Mouse (Mus musculus) spleen, adult 2 months (tissue): ENCODE measurements around the gene Maco1. TPM values are rescaled to one million over a fixed set of nuclear protein-coding genes. Genes with fewer than 3 reads are reported as not detected.
A peak's percentile ranks its signal among the peaks of the same experiment; 100 is the strongest.

Experiments
- DNase-seq, 2 experiments: peaks; one replicate each; pipeline versions ENCODE4 v3.0.0 to v3.0.0-alpha.2; 2012 to 2021; ENCODE audit warnings: low spot score in 2 of 2, low read depth in 1 of 2
- H3K27ac ChIP-seq: fragments of 200-500 bp; 2 replicates; pipeline ENCODE4 v1.5.1; 2012; ENCODE audit warnings: low read length, inconsistent platforms; ENCODE audit not compliant: insufficient read depth
- H3K27me3 ChIP-seq: fragments of 200-500 bp; 2 replicates; pipeline ENCODE4 v1.6.1; 2012; ENCODE audit warnings: mild to moderate bottlenecking, moderate library complexity, low read length, inconsistent platforms; ENCODE audit not compliant: control insufficient read depth, insufficient read depth
- H3K36me3 ChIP-seq: fragments of 200-500 bp; 2 replicates; pipeline ENCODE4 v1.6.1; 2012; ENCODE audit warnings: mild to moderate bottlenecking, low read length, inconsistent platforms; ENCODE audit not compliant: control insufficient read depth, insufficient read depth
- H3K4me1 ChIP-seq: fragments of 200-500 bp; 2 replicates; pipeline ENCODE4 v1.6.1; 2011; ENCODE audit warnings: inconsistent platforms; ENCODE audit not compliant: control insufficient read depth, insufficient read depth, insufficient read length
- H3K4me3 ChIP-seq: fragments of 200-500 bp; 2 replicates; pipeline ENCODE4 v1.5.1; 2011; ENCODE audit warnings: mild to moderate bottlenecking, inconsistent platforms; ENCODE audit not compliant: insufficient read depth, insufficient read length; ENCODE audit errors: extremely low read depth
- CTCF ChIP-seq: fragments of 200-500 bp; IDR thresholded peaks from 2 replicates; pipeline ENCODE4 v1.5.1; 2011; ENCODE audit warnings: mild to moderate bottlenecking, inconsistent platforms; ENCODE audit not compliant: insufficient read depth, insufficient read length, insufficient replicate concordance; ENCODE audit errors: extremely low read depth
- POLR2A ChIP-seq: fragments of 200-500 bp; IDR thresholded peaks from 2 replicates; pipeline ENCODE4 v1.6.1; 2011; ENCODE audit warnings: low read depth, low read length, inconsistent platforms
- WGBS: fragments of 180-500 bp; shearing (Covaris S2); methylation state at CpG from one replicate; pipeline ENCODE4 v1.1.7; 2018; 5-methylcytosine and 5-hydroxymethylcytosine counted together
- polyA plus RNA-seq: library from polyadenylated mRNA; depleted of rRNA; stranded (reverse); fragments of >200 nt; gene quantifications from 2 replicates; pipeline ENCODE4 v1.2.3, GENCODE M21; 2012; rRNA removed

The Maco1 gene
- polyA plus RNA-seq, 1 experiment, result 6.5 TPM

GRCm38 (mm10) chr4:134754941-134755340 lies 98.2 kb downstream of the Maco1 start:
- H3K27ac ChIP-seq, result peak overlapping the region; percentile 81

GRCm38 (mm10) chr4:134754371-134754770 lies 98.8 kb downstream of the Maco1 start:
- peaks cover 85% of the 10 kb centered on the region for H3K4me1 ChIP-seq
- H3K4me3 ChIP-seq, result no peak overlapping the region
- H3K27me3 ChIP-seq, result no peaks in the 10 kb centered on the region
- H3K27ac ChIP-seq, result peak overlapping the region; percentile 81
- TF ChIP-seq CTCF, result no peak
- TF ChIP-seq POLR2A, result no peak
- 8% methylated on average over 10 of the region's 10 CpGs for WGBS
- peak in 1 of 2 experiments; percentile 67 for DNase-seq
- H3K36me3 ChIP-seq, result no peaks in the 10 kb centered on the region

More at GRCm38 (mm10) chr4:134754941-134755340, 98.2 kb downstream of the Maco1 start:
- TF ChIP-seq POLR2A, result no peak
- no peak for TF ChIP-seq CTCF
- Histone ChIP-seq H3K27me3 (no peaks in the 10 kb centered on the region), H3K4me3 (no peak overlapping the region), H3K4me1 (peaks cover 85% of the 10 kb centered on the region), H3K36me3 (no peaks in the 10 kb centered on the region)
- DNase-seq, result no peak
- WGBS, result 56% methylated on average over 13 of the region's 13 CpGs

- Histone ChIP-seq H3K36me3 (peaks cover 4% of the 10 kb centered on the region), H3K4me3 (no peak overlapping the region), H3K27me3 (no peaks in the 10 kb centered on the region), H3K4me1 (peaks cover 84% of the 10 kb centered on the region), H3K27ac (peak overlapping the region; percentile 81)
- no peak; the same call in 1 of the 2 replicates for TF ChIP-seq POLR2A
- no peak for TF ChIP-seq CTCF
- WGBS, result 35% methylated on average over 17 of the region's 17 CpGs
- DNase-seq, result no peak
Measured at GRCm38 (mm10) chr4:134753516-134754261, 99.5 kb downstream of the Maco1 start.

DNA sequence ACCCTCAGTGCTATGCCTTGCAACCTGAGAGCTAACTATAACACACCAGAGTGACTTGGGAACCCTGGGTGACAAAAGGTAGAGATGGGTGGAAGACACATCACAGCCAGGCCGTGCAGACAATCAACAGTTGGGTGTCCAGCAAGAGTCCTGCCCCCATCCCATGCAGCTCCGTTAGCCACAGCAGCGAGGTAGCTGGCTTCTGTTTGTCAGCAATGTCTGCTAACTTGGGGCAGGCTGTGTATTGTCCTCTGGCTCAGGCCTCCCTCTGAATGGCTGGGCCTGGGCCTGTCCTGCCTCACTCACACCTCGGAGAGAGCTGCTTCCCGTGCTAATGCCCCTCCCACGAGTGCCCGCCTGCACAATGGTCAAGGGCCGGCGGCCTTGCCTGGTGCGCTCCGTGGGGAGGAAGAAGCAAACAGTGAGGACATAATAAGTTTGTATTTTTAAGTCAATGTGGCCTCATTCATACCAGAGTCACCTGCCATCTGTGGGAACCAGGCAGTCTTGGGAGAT lies 100.2 kb downstream of the Maco1 start:
- no peaks in the 10 kb centered on the region for H3K27me3 ChIP-seq
- peaks cover 9% of the 10 kb centered on the region for H3K36me3 ChIP-seq
- TF ChIP-seq CTCF (no peak), POLR2A (no peak)
- peaks cover 78% of the 10 kb centered on the region for H3K4me1 ChIP-seq
- H3K27ac ChIP-seq, result peak overlapping the region; percentile 81
- DNase-seq, result no peak
- H3K4me3 ChIP-seq, result no peak overlapping the region
- 79% methylated on average over 11 of the region's 11 CpGs for WGBS

Other genes with a start within 250 kb of the Maco1 start
- 6.9 and 7.7 TPM in 2 replicates for gene Man1c1, start 149.1 kb downstream of the Maco1 start, polyA plus RNA-seq
- gene Ldlrap1, start 85.3 kb downstream of the Maco1 start, polyA plus RNA-seq, result 26.7 and 29.8 TPM in 2 replicates
- 69.5 and 84.0 TPM in 2 replicates for gene Rhd, start 11.2 kb upstream of the Maco1 start, polyA plus RNA-seq
- 83.2 and 90.6 TPM in 2 replicates for gene Tmem50a, start 61.7 kb upstream of the Maco1 start, polyA plus RNA-seq
- 691 and 1,139 TPM in 2 replicates for gene Rsrp1, start 70.2 kb upstream of the Maco1 start, polyA plus RNA-seq
- gene Syf2, start 77.6 kb upstream of the Maco1 start, polyA plus RNA-seq, result 19.2 TPM in 2 replicates